Mouse (Mus musculus) liver, adult 2 months (tissue): ENCODE measurements around the gene Nup210.

Source experiments
- CTCF ChIP-seq: fragments of 200-500 bp; IDR thresholded peaks from 2 replicates; pipeline ENCODE4 v1.5.1; 2011; ENCODE audit warnings: low read depth, low read length, control low read depth
- POLR2A ChIP-seq: fragments of 200-500 bp; IDR thresholded peaks from 2 replicates; pipeline ENCODE4 v1.6.1; 2011; ENCODE audit warnings: low read length, control low read depth; ENCODE audit not compliant: insufficient read depth; ENCODE audit errors: extremely low read depth

- TF ChIP-seq CTCF, result no peak
- no peak for TF ChIP-seq POLR2A
Observed at GRCm38 (mm10) chr6:91120206-91120605, 3.6 kb upstream of the Nup210 start.
